Mouse (Mus musculus): Measurements from ENCODE around the gene Ppp2ca. TPM values are rescaled to one million over a fixed set of nuclear protein-coding genes. Genes with fewer than 3 reads are reported as not detected.
"Not testable (repeated sequence)": the region's sequence is repeated elsewhere in the genome, so short reads cannot be mapped to it uniquely, and the experiment has no call there.

Gene Ppp2ca
- polyA plus RNA-seq, 1 experiment from 2014 or later: 108 TPM

GRCm38 (mm10) chr11:52167901-52168302, 69.4 kb downstream of the Ppp2ca start:
- H3K9me3 ChIP-seq (replicated peaks); H3K27ac ChIP-seq; H3K36me3 ChIP-seq (ENCODE audit: poor library complexity, severe bottlenecking): not testable (repeated sequence)
- Histone ChIP-seq H3K9ac (peak overlapping the region; percentile 43; the same call in 1 of the 2 replicates), H3K27me3 (peaks cover 56% of the 10 kb centered on the region), H3K4me1 (0 out of 2 replicates have a peak, but pooled peaks cover 11% of the 10 kb centered on the region), H3K4me2 (peak overlapping the region; percentile 62), H3K4me3 (peak overlapping the region; percentile 40)
- WGBS: under 1% methylated on average over 35 of the region's 42 CpGs
- peak; percentile 51; the same call in 1 of the 2 replicates for ATAC-seq

- Histone ChIP-seq H3K36me3 (ENCODE audit: poor library complexity, severe bottlenecking) (no peaks in the 10 kb centered on the region), H3K27me3 (peaks cover 55% of the 10 kb centered on the region)
Observed at GRCm38 (mm10) chr11:52168461-52168860, 70.0 kb downstream of the Ppp2ca start.

More at GRCm38 (mm10) chr11:52168461-52168860, 70.0 kb downstream of the Ppp2ca start:
- Histone ChIP-seq H3K4me1 (0 out of 2 replicates have a peak, but pooled peaks cover 11% of the 10 kb centered on the region), H3K9me3 (replicated peaks) (no peaks in the 10 kb centered on the region), H3K9ac (no peak overlapping the region), H3K4me2 (peak overlapping the region; percentile 62), H3K27ac (no peak overlapping the region), H3K4me3 (peak overlapping the region; percentile 40)
- 17% methylated on average over 12 of the region's 12 CpGs for WGBS
- ATAC-seq: no peak

Small RNA genes lying within 50 kb of the gene (microRNA-seq; reads per million reads assigned to microRNA genes)
- gene Gm24157: not detected
- gene Mir3061: 29.2 reads per million, percentile 36 among the genes with 10 or more reads in this experiment

Other genes starting within 250 kb of the Ppp2ca start
- gene Jade2, start 241.0 kb upstream of the Ppp2ca start, polyA plus RNA-seq (2015; fragmentation: Nextera tagmentation; extraction: Ambion mirVana): 0.27 and 0.37 TPM in 2 replicates
- gene Cdkn2aipnl, start 131.0 kb upstream of the Ppp2ca start, polyA plus RNA-seq (2015; fragmentation: Nextera tagmentation; extraction: Ambion mirVana): 114 and 121 TPM in 2 replicates
- gene Ube2b, start 97.9 kb upstream of the Ppp2ca start, polyA plus RNA-seq (2015; fragmentation: Nextera tagmentation; extraction: Ambion mirVana): 276 and 301 TPM in 2 replicates
- gene Cdkl3, start 94.5 kb upstream of the Ppp2ca start, polyA plus RNA-seq (2015; fragmentation: Nextera tagmentation; extraction: Ambion mirVana): 15.0 and 21.4 TPM in 2 replicates
- not detected in 2 replicates for gene Olfr1373, start 46.8 kb downstream of the Ppp2ca start, polyA plus RNA-seq (2015; fragmentation: Nextera tagmentation; extraction: Ambion mirVana)
- not detected in 2 replicates for gene Olfr1371, start 115.3 kb downstream of the Ppp2ca start, polyA plus RNA-seq (2015; fragmentation: Nextera tagmentation; extraction: Ambion mirVana)
- 1,072 and 1,145 TPM in 2 replicates for gene Skp1a, start 133.3 kb downstream of the Ppp2ca start, polyA plus RNA-seq (2015; fragmentation: Nextera tagmentation; extraction: Ambion mirVana)
- gene Tcf7, start 184.3 kb downstream of the Ppp2ca start, polyA plus RNA-seq (2015; fragmentation: Nextera tagmentation; extraction: Ambion mirVana): 2.2 and 2.3 TPM in 2 replicates

Data from forebrain, embryonic 13.5 days (tissue).